Mouse (Mus musculus) C2C12 (cell line): ENCODE measurements at regions not wholly inside any gene's neighbourhood (a gene's known extent, or its start where the extent isn't known, plus 50 kb on each side); places are given as distances from the start of the nearest gene placed in this dataset.

Experiments used
- CTCF ChIP-seq: IDR thresholded peaks from one replicate; pipeline ENCODE4 v1.5.1; 2011; ENCODE audit not compliant: control insufficient read depth, insufficient read depth, insufficient read length
- MAX ChIP-seq: IDR thresholded peaks from one replicate; pipeline ENCODE4 v1.6.1; 2011; ENCODE audit warnings: mild to moderate bottlenecking, control low read depth
- MYOG ChIP-seq: IDR thresholded peaks from one replicate; pipeline ENCODE4 v1.6.1; 2011; ENCODE audit not compliant: control insufficient read depth, insufficient read length; ENCODE audit errors: extremely low read depth

GRCm38 (mm10) chr1:193715328-193715727, 345.2 kb upstream of the Camk1g start:
- TF ChIP-seq CTCF (no peak), MYOG (no peak), MAX (no peak)
